Mouse (Mus musculus) stomach, postnatal 0 days (tissue): ENCODE results near the gene 4930555G01Rik. TPM values are rescaled to one million over a fixed set of nuclear protein-coding genes. Genes with fewer than 3 reads are reported as not detected.
"Not testable (repeated sequence)": the region's sequence is repeated elsewhere in the genome, so short reads cannot be mapped to it uniquely, and the experiment has no call there.

ENCODE experiments used
- ATAC-seq: fragments of 200-750 bp; cut with Nextera tagmentation; 2 replicates; pipeline ENCODE4 v1.8.0; 2017; ENCODE audit not compliant: low FRiP score, low TSS enrichment
- DNase-seq: peaks from one replicate; pipeline ENCODE4 v3.0.0-alpha.2; 2016; ENCODE audit warnings: low spot score
- H3K27ac ChIP-seq: fragments of 300-500 bp; sonication (generic); replicated peaks from 2 replicates; pipeline ENCODE4 v1.5.1; 2014; ENCODE audit warnings: mild to moderate bottlenecking, control low read depth
- H3K27me3 ChIP-seq: fragments of 300-500 bp; sonication (generic); 2 replicates; pipeline ENCODE4 v1.6.1; 2014; ENCODE audit warnings: low read length; ENCODE audit not compliant: control insufficient read depth, insufficient read depth
- H3K36me3 ChIP-seq: fragments of 300-500 bp; sonication (generic); 2 replicates; pipeline ENCODE4 v1.6.1; 2014; ENCODE audit warnings: low read length, mixed read lengths; ENCODE audit not compliant: control insufficient read depth, insufficient read depth
- H3K4me1 ChIP-seq: fragments of 300-500 bp; sonication (generic); replicated peaks from 2 replicates; pipeline ENCODE4 v1.6.1; 2014; ENCODE audit warnings: antibody characterized with exemption; ENCODE audit not compliant: control insufficient read depth, insufficient read depth
- H3K4me2 ChIP-seq: fragments of 300-500 bp; sonication (generic); replicated peaks from 2 replicates; pipeline ENCODE4 v1.6.1; 2014; ENCODE audit warnings: low read depth, mild to moderate bottlenecking, control low read depth, moderate library complexity
- H3K4me3 ChIP-seq: fragments of 300-500 bp; sonication (generic); 2 replicates; pipeline ENCODE4 v1.5.1; 2014; ENCODE audit warnings: low read depth, low read length, control low read depth
- H3K9ac ChIP-seq: fragments of 300-500 bp; sonication (generic); 2 replicates; pipeline ENCODE4 v1.6.1; 2014; ENCODE audit warnings: mild to moderate bottlenecking, low read length, control low read depth, mixed read lengths
- H3K9me3 ChIP-seq: fragments of 300-500 bp; sonication (generic); 2 replicates; pipeline ENCODE4 v1.6.1; 2016; ENCODE audit warnings: low read length; ENCODE audit not compliant: control insufficient read depth
- WGBS: fragments of 180-500 bp; shearing (Covaris S2); extraction: QIAGEN DNeasy Blood & Tissue Kit; methylation state at CpG from one replicate; pipeline ENCODE4 v1.1.7; 2014; 5-methylcytosine and 5-hydroxymethylcytosine counted together
- polyA plus RNA-seq: library from polyadenylated mRNA; unstranded; fragments of >200 nt; fragmentation: Nextera tagmentation; extraction: Ambion mirVana; gene quantifications from 2 replicates; pipeline ENCODE4 v1.2.1, GENCODE M21; 2015

Gene 4930555G01Rik
- polyA plus RNA-seq, result not detected in 2 replicates

- H3K27ac ChIP-seq, ATAC-seq, DNase-seq, H3K27me3 ChIP-seq, H3K9me3 ChIP-seq, H3K4me1 ChIP-seq, H3K4me3 ChIP-seq, H3K4me2 ChIP-seq, H3K9ac ChIP-seq, H3K36me3 ChIP-seq: not testable (repeated sequence)
- WGBS, result no CpG with 5 or more reads among the region's 3 CpGs
Measured at GRCm38 (mm10) chr14:5050329-5050728, at the start of gene 4930555G01Rik. Gene 4930555G01Rik, plus strand, starts transcription at chr14:5050629.

GRCm38 (mm10) chr14:5015591-5015990 is 34.8 kb upstream of the 4930555G01Rik start, which contains the start of gene Gm3298:
Gene Gm3298, plus strand, starts transcription at chr14:5015891.
- H3K36me3 ChIP-seq, H3K27ac ChIP-seq, ATAC-seq, DNase-seq, H3K4me2 ChIP-seq, H3K9ac ChIP-seq, H3K4me3 ChIP-seq, H3K9me3 ChIP-seq, H3K27me3 ChIP-seq, H3K4me1 ChIP-seq: not testable (repeated sequence)
- no CpG with 5 or more reads among the region's 2 CpGs for WGBS

- H3K27me3 ChIP-seq, H3K9me3 ChIP-seq, H3K4me1 ChIP-seq, H3K9ac ChIP-seq, ATAC-seq, H3K27ac ChIP-seq, H3K36me3 ChIP-seq: not testable (repeated sequence)
- Histone ChIP-seq H3K4me3 (peak within 1 kb of the TSS; percentile 26; the same call in 1 of the 2 replicates), H3K4me2 (peak within 1 kb of the TSS; percentile 52)
- WGBS, result 5% methylated on average over 17 of the region's 63 CpGs
- DNase-seq, result peak; percentile 11
Measured at GRCm38 (mm10) chr14:5070611-5071490, 20.4 kb downstream of the 4930555G01Rik start, which contains the start of gene Gm8281. Gene Gm8281, plus strand, starts transcription at chr14:5071040.

Other genes starting within 250 kb of the 4930555G01Rik start
- gene Gm3269, start 212.5 kb upstream of the 4930555G01Rik start, polyA plus RNA-seq, result not detected in 2 replicates
- gene Gm3264, start 195.1 kb upstream of the 4930555G01Rik start, polyA plus RNA-seq, result 0.32 TPM in 1 of 2 replicates, not detected in the other
- gene Gm3278, start 158.2 kb upstream of the 4930555G01Rik start, polyA plus RNA-seq, result not detected in 2 replicates
- not detected in 2 replicates for gene Gm8297, start 66.7 kb upstream of the 4930555G01Rik start, polyA plus RNA-seq
- gene Gm3298, start 34.7 kb upstream of the 4930555G01Rik start, polyA plus RNA-seq, result not detected in 2 replicates
- 0.38 and 0.52 TPM in 2 replicates for gene Gm8281, start 20.4 kb downstream of the 4930555G01Rik start, polyA plus RNA-seq
- gene Gm8279, start 80.9 kb downstream of the 4930555G01Rik start, polyA plus RNA-seq, result not detected in 2 replicates
- gene Gm3317, start 113.9 kb downstream of the 4930555G01Rik start, polyA plus RNA-seq, result not detected in 2 replicates
- not detected in 2 replicates for gene Gm8271, start 135.2 kb downstream of the 4930555G01Rik start, polyA plus RNA-seq
- not detected in 2 replicates for gene Gm3526, start 210.0 kb downstream of the 4930555G01Rik start, polyA plus RNA-seq